Mouse (Mus musculus): ENCODE measurements at regions not wholly inside any gene's neighbourhood (a gene's known extent, or its start where the extent isn't known, plus 50 kb on each side); places are given as distances from the start of the nearest gene placed in this dataset.

DNA sequence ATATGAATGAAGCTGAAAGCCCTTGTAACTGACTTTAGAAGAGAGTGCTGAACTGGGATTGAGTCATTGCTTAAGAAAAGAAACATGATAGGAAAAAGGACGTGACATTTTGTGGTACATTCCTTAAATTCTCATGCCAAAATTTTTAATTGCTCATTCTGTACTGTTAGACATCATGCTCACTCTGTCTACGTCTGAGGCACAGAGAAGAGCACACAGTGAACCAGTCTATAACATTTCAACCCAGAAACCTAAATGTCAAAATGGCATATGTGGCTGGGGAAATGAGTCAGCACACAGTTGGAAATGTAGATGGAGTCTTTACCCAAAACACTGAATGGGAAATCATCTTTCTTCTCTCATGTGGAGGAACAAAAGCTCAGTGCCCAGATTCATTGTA lies 77.9 kb upstream of the Col11a1 start:
- Histone ChIP-seq H3K4me1 (ENCODE audit: control insufficient read depth, insufficient read depth, low read length) (no peaks in the 10 kb centered on the region), H3K9ac (ENCODE audit: low read length) (no peak overlapping the region), H3K36me3 (ENCODE audit: control insufficient read depth, insufficient read depth, low read length) (no peaks in the 10 kb centered on the region), H3K4me3 (replicated peaks; ENCODE audit: low read length) (no peak overlapping the region), H3K27me3 (ENCODE audit: control insufficient read depth, insufficient read depth, low read length) (no peaks in the 10 kb centered on the region), H3K9me3 (replicated peaks; ENCODE audit: control insufficient read depth, low read length) (no peaks in the 10 kb centered on the region), H3K4me2 (ENCODE audit: low read depth, low read length) (no peak overlapping the region), H3K27ac (ENCODE audit: low read length) (no peak overlapping the region)
- ATAC-seq (ENCODE audit: insufficient read depth, low FRiP score) = no peak
- WGBS = 59% methylated on average over 2 of the region's 2 CpGs

DNA sequence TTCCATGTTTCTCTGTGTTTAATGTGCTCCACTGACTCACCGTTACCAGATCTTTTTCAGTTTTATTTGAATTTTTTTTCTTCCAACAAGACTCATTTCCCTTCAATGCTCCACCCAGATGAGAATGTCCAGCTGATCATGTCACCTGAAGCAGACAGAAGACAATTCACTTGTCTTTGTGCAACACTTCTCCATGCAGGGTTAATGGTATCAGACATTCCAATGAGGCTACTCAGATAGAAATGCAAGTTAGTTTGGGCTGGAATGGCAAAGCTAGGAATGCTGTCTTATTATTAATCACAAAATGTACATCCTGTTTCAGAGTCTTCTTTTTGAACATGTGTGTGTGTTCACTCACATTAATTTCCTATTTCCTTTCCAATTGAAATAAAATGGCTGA lies 77.2 kb upstream of the Col11a1 start:
- no peaks in the 10 kb centered on the region for H3K36me3 ChIP-seq (ENCODE audit: control insufficient read depth, insufficient read depth, low read length)
- no peak overlapping the region for H3K27ac ChIP-seq (ENCODE audit: low read length)
- no peak for ATAC-seq (ENCODE audit: insufficient read depth, low FRiP score)
- no peak overlapping the region for H3K4me3 ChIP-seq (replicated peaks; ENCODE audit: low read length)
- no peak overlapping the region for H3K9ac ChIP-seq (ENCODE audit: low read length)
- WGBS = 20% methylated on average over 1 of the region's 1 CpGs
- H3K27me3 ChIP-seq (ENCODE audit: control insufficient read depth, insufficient read depth, low read length) = no peaks in the 10 kb centered on the region
- H3K9me3 ChIP-seq (replicated peaks; ENCODE audit: control insufficient read depth, low read length) = no peaks in the 10 kb centered on the region
- no peaks in the 10 kb centered on the region for H3K4me1 ChIP-seq (ENCODE audit: control insufficient read depth, insufficient read depth, low read length)
- H3K4me2 ChIP-seq (ENCODE audit: low read depth, low read length) = no peak overlapping the region

DNA sequence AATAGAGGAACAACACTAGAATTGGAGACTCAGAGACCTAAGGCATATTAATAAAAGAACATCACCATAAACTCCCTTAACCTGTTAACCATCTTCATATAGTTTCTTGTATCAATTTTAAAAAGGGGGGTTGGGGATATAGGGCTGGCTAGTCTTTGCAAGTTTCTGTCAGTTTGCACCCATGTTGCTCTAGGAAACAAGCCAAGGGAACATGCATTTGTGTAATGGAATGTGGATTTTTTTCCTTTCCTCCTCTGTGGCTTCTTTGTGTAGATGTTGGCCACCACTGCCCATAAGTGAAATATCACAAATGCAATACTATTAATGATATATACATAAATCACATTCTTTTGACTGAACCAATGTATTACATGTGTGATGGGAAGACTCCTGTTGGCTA lies 75.9 kb upstream of the Col11a1 start:
- Histone ChIP-seq H3K9ac (ENCODE audit: low read length) (no peak overlapping the region), H3K9me3 (replicated peaks; ENCODE audit: control insufficient read depth, low read length) (no peaks in the 10 kb centered on the region), H3K27me3 (ENCODE audit: control insufficient read depth, insufficient read depth, low read length) (no peaks in the 10 kb centered on the region), H3K4me2 (ENCODE audit: low read depth, low read length) (no peak overlapping the region), H3K27ac (ENCODE audit: low read length) (no peak overlapping the region), H3K36me3 (ENCODE audit: control insufficient read depth, insufficient read depth, low read length) (no peaks in the 10 kb centered on the region), H3K4me1 (ENCODE audit: control insufficient read depth, insufficient read depth, low read length) (no peaks in the 10 kb centered on the region), H3K4me3 (replicated peaks; ENCODE audit: low read length) (no peak overlapping the region)
- no peak for ATAC-seq (ENCODE audit: insufficient read depth, low FRiP score)

DNA sequence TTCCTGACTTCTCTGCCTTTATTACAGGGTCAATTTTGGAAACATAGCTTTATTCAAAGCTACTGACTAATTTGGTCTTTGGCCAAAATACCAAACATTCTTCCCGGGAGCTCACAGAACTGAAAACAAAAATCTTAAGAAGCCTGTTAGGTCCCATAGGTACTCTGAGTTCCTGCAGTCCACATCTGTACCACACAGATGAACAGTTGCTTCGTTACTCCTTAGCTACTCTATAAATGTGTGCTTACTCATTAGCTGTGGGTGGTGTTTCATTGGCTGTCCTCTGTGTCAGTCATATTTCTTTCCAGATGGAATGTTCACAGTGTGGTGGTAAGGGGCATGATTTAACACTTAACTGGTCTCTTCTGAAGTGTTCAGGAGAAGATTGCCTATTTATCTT lies 70.3 kb upstream of the Col11a1 start:
- Histone ChIP-seq H3K4me1 (ENCODE audit: control insufficient read depth, insufficient read depth, low read length) (no peaks in the 10 kb centered on the region), H3K9me3 (replicated peaks; ENCODE audit: control insufficient read depth, low read length) (no peaks in the 10 kb centered on the region), H3K36me3 (ENCODE audit: control insufficient read depth, insufficient read depth, low read length) (no peaks in the 10 kb centered on the region), H3K4me3 (replicated peaks; ENCODE audit: low read length) (no peak overlapping the region), H3K27me3 (ENCODE audit: control insufficient read depth, insufficient read depth, low read length) (no peaks in the 10 kb centered on the region), H3K4me2 (ENCODE audit: low read depth, low read length) (no peak overlapping the region), H3K9ac (ENCODE audit: low read length) (no peak overlapping the region), H3K27ac (ENCODE audit: low read length) (no peak overlapping the region)
- 69% methylated on average over 2 of the region's 2 CpGs for WGBS
- ATAC-seq (ENCODE audit: insufficient read depth, low FRiP score) = no peak

Data from stomach, embryonic 16.5 days (tissue).